Mouse (Mus musculus) MEL (cell line): ENCODE data around the gene Kbtbd12.

Source experiments
- CHD2 ChIP-seq: IDR thresholded peaks from 2 replicates; pipeline ENCODE4 v1.6.1; 2011; ENCODE audit warnings: low read length, improper control_type of control experiment
- CTCF ChIP-seq, 3 experiments: IDR thresholded peaks in 2 of 3; conservative IDR thresholded peaks in 1 of 3; 2 replicates each; pipeline ENCODE4 v1.5.1; 2011 to 2012; ENCODE audit warnings: low read length in 3 of 3, low read depth in 2 of 3, mild to moderate bottlenecking in 2 of 3, improper control_type of control experiment in 1 of 3, inconsistent platforms in 1 of 3, mixed read lengths in 1 of 3, moderate library complexity in 1 of 3; ENCODE audit not compliant: control insufficient read depth in 1 of 3, insufficient read depth in 1 of 3, poor library complexity in 1 of 3, severe bottlenecking in 1 of 3
- EP300 ChIP-seq, 2 experiments: IDR thresholded peaks; 2 replicates each; pipeline ENCODE4 v1.6.1; 2011; ENCODE audit warnings: improper control_type of control experiment in 2 of 2, low read length in 2 of 2, low read depth in 1 of 2, mild to moderate bottlenecking in 1 of 2
- POLR2A ChIP-seq, 2 experiments: IDR thresholded peaks; 2 replicates each; pipeline ENCODE4 v1.6.1; 2011 to 2012; ENCODE audit warnings: low read length in 2 of 2, mild to moderate bottlenecking in 2 of 2, control low read depth in 1 of 2, improper control_type of control experiment in 1 of 2, low read depth in 1 of 2, moderate library complexity in 1 of 2; ENCODE audit not compliant: control insufficient read depth in 1 of 2, insufficient read depth in 1 of 2, poor library complexity in 1 of 2
- UBTF ChIP-seq: IDR thresholded peaks from 2 replicates; pipeline ENCODE4 v1.6.1; 2012; ENCODE audit warnings: low read depth, mild to moderate bottlenecking, inconsistent platforms, low read length, improper control_type of control experiment, moderate library complexity, borderline replicate concordance; ENCODE audit not compliant: insufficient read depth
- USF1 ChIP-seq: IDR thresholded peaks from 2 replicates; pipeline ENCODE4 v1.6.1; 2014; ENCODE audit warnings: low read depth, mild to moderate bottlenecking, inconsistent platforms, low read length, improper control_type of control experiment, moderate library complexity
- ZNF384 ChIP-seq: IDR thresholded peaks from 2 replicates; pipeline ENCODE4 v1.6.1; 2012; ENCODE audit warnings: low read depth, mild to moderate bottlenecking, inconsistent platforms, low read length, improper control_type of control experiment

DNA sequence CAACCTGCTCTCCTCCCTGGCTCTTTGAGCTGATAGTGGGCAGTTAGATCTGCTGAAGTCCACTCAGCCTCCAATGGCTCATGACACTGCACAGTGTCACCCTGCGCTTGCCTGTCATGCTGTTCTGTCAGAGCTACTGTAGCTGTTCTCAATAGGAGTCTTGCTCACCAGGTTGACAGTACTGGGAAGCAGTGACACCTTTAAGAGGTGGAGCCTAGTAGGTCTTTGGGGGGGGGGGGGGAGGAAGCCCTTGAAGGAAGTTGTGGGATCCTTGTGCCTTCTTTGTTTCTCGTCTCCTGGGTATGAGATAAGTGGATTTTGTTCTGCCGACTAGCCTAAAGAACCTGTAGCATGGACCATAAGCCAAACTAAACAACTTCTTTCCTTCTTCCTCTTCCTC is 115.1 kb downstream of the Kbtbd12 start:
- TF ChIP-seq ZNF384, result no peak
- TF ChIP-seq USF1, result no peak
- no peak for TF ChIP-seq CTCF (IDR thresholded peaks at IDR 0.05 in 2 of 3, conservative IDR thresholded peaks at IDR 0.05 in 1 of 3; ENCODE audit: control insufficient read depth in 1 of 3, insufficient read depth in 1 of 3, low read depth in 2 of 3, low read length in 3 of 3, poor library complexity in 1 of 3, severe bottlenecking in 1 of 3)
- no peak for TF ChIP-seq CHD2
- TF ChIP-seq EP300 (IDR thresholded peaks at IDR 0.05; ENCODE audit: low read depth in 1 of 2, low read length in 2 of 2), result no peak
- TF ChIP-seq UBTF, result no peak
- TF ChIP-seq POLR2A (IDR thresholded peaks at IDR 0.05; ENCODE audit: control insufficient read depth in 1 of 2, insufficient read depth in 1 of 2, low read depth in 1 of 2, low read length in 2 of 2, poor library complexity in 1 of 2), result no peak
